In the genomic region with DNA sequence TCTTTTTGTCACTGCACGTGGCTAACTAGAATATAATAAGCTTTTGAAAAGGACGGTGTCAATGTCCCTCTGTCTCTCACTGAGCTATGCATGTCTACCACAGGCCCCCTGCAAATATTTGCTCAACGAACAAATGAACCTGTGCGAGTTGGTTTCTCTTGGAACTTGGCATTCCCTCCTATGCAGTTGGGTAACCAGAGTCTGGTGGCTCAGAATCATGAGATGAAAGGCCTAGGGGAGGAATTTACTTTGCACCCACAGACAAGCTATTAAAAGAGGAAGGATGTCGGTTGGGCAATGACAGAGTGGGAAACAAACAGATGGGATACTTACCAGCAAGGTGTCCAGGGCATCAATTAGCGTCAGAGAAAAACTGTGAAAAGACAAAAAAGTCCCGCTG, we compare ENCODE assay signal across 30 mouse cellular contexts. TPM values are rescaled to one million over a fixed set of nuclear protein-coding genes. Genes with fewer than 3 reads are reported as not detected.
DNase-seq lines count a peak whose midpoint lies in the region; ATAC-seq and TF ChIP-seq lines count a peak whose summit lies in the region.
"Had no signal": no experiment of that assay in that cellular context is flagged by ENCODE, and none has a peak within 500 bp of the region (broad histone marks: within the 10 kb centered on the region; RNA-seq: fewer than 3 reads in every experiment).

No protein-coding gene starts in this region.

- no peaks in the 10 kb centered on the region for H3K27me3 ChIP-seq in liver, adult 2 months (ENCODE audit: control insufficient read depth, insufficient read depth, low read length)
- H3K27me3 ChIP-seq in liver, embryonic 11.5 days (replicated peaks; ENCODE audit: control insufficient read depth, insufficient read depth, low read length), result no peaks in the 10 kb centered on the region
- H3K27me3 ChIP-seq in stomach, embryonic 15.5 days (replicated peaks), result no peaks in the 10 kb centered on the region
- no peaks in the 10 kb centered on the region for H3K27me3 ChIP-seq in stomach, postnatal 0 days (ENCODE audit: control insufficient read depth, insufficient read depth, low read length)
- H3K27me3 ChIP-seq: CH12.LX; forebrain, embryonic 15.5 days; heart, embryonic 13.5 days; Patski had no signal

- TF ChIP-seq CTCF in liver, adult 2 months (IDR thresholded peaks at IDR 0.05; ENCODE audit: low read depth, low read length), result no peak
- TF ChIP-seq CTCF in stomach, postnatal 0 days (IDR thresholded peaks at IDR 0.05; ENCODE audit: low read depth), result no peak

- H3K4me2 ChIP-seq in liver, embryonic 11.5 days, result no peak overlapping the region
- H3K4me2 ChIP-seq in stomach, embryonic 15.5 days, result no peak overlapping the region
- no peak overlapping the region for H3K4me2 ChIP-seq in stomach, postnatal 0 days (replicated peaks; ENCODE audit: low read depth)
- H3K4me2 ChIP-seq: forebrain, embryonic 15.5 days; heart, embryonic 13.5 days had no signal

- H3K4me3 ChIP-seq in liver, adult 2 months (ENCODE audit: insufficient read depth, low read depth, low read length), result no peak overlapping the region
- no peak overlapping the region for H3K4me3 ChIP-seq in liver, embryonic 11.5 days (ENCODE audit: low read depth, low read length)
- no peak overlapping the region for H3K4me3 ChIP-seq in stomach, embryonic 15.5 days (replicated peaks)
- H3K4me3 ChIP-seq in stomach, postnatal 0 days (ENCODE audit: low read depth, low read length), result no peak overlapping the region
- H3K4me3 ChIP-seq: embryonic facial prominence, embryonic 10.5 days; forebrain, embryonic 10.5 days; forebrain, embryonic 15.5 days; heart, embryonic 13.5 days had no signal

- H3K9me3 ChIP-seq in liver, embryonic 11.5 days (ENCODE audit: control insufficient read depth, low read length), result no peaks in the 10 kb centered on the region
- no peaks in the 10 kb centered on the region for H3K9me3 ChIP-seq in stomach, embryonic 15.5 days
- no peaks in the 10 kb centered on the region for H3K9me3 ChIP-seq in stomach, postnatal 0 days (ENCODE audit: control insufficient read depth, low read length)
- H3K9me3 ChIP-seq: embryonic facial prominence, embryonic 10.5 days; forebrain, embryonic 10.5 days; forebrain, embryonic 15.5 days; heart, embryonic 13.5 days had no signal

- no peak for TF ChIP-seq POLR2A in liver, adult 2 months (IDR thresholded peaks at IDR 0.05; ENCODE audit: extremely low read depth, insufficient read depth, low read length)

- peak; percentile 71 for DNase-seq in liver, adult 2 months (ENCODE audit: extremely low read depth, low read depth, low spot score)
- DNase-seq in liver, embryonic 11.5 days (ENCODE audit: low spot score), result no peak
- DNase-seq in stomach, postnatal 0 days (ENCODE audit: low spot score), result no peak
- DNase-seq in gonadal fat pad, adult 2 months (ENCODE audit: low read depth), result peak; percentile 64
- DNase-seq in cerebellum, postnatal 14 days, result no peak
- no peak for DNase-seq in heart, adult 9 months (ENCODE audit: low spot score in 2 of 2)
- DNase-seq: adrenal gland, postnatal 25 days; cerebellum, adult 11 months; cerebellum, adult 8-10 months; cerebellum, postnatal 25 days; gastrocnemius, postnatal 10 days; heart, postnatal 36 days had no signal

- no peak overlapping the region for H3K9ac ChIP-seq in liver, adult 2 months (ENCODE audit: low read depth, low read length)
- no peak overlapping the region for H3K9ac ChIP-seq in liver, embryonic 11.5 days (ENCODE audit: low read depth, low read length)
- no peak overlapping the region for H3K9ac ChIP-seq in stomach, embryonic 15.5 days
- H3K9ac ChIP-seq in stomach, postnatal 0 days (ENCODE audit: low read length), result no peak overlapping the region
- H3K9ac ChIP-seq: forebrain, embryonic 15.5 days; heart, embryonic 13.5 days had no signal

- WGBS in liver, adult 2 months, result 23% methylated on average over 7 of the region's 7 CpGs
- 75% methylated on average over 7 of the region's 7 CpGs for WGBS in liver, embryonic 11.5 days
- 62% methylated on average over 7 of the region's 7 CpGs for WGBS in stomach, embryonic 15.5 days
- WGBS in stomach, postnatal 0 days, result 56% methylated on average over 7 of the region's 7 CpGs

- H3K4me1 ChIP-seq in liver, adult 2 months (ENCODE audit: control insufficient read depth, insufficient read depth, low read length), result peaks cover 11% of the 10 kb centered on the region
- peaks cover 3% of the 10 kb centered on the region; the same call in 1 of the 2 replicates for H3K4me1 ChIP-seq in liver, embryonic 11.5 days (replicated peaks; ENCODE audit: control insufficient read depth, insufficient read depth, low read length)
- H3K4me1 ChIP-seq in stomach, embryonic 15.5 days, result peaks cover 6% of the 10 kb centered on the region
- peaks cover 3% of the 10 kb centered on the region; the same call in 1 of the 2 replicates for H3K4me1 ChIP-seq in stomach, postnatal 0 days (replicated peaks; ENCODE audit: control insufficient read depth, insufficient read depth)

- H3K79me2 ChIP-seq in liver, adult 2 months (ENCODE audit: control insufficient read depth, insufficient read depth, low read length), result no peaks in the 10 kb centered on the region; the same call in 1 of the 2 replicates

- no peak for ATAC-seq in liver, embryonic 11.5 days (replicated peaks; ENCODE audit: low FRiP score)
- ATAC-seq in stomach, embryonic 15.5 days (ENCODE audit: insufficient read depth, low FRiP score, low read depth), result no peak
- no peak for ATAC-seq in stomach, postnatal 0 days (ENCODE audit: low FRiP score, low TSS enrichment)
- peak; percentile 64 for ATAC-seq in megakaryocyte progenitor cell, adult 5-6 weeks (replicated peaks; ENCODE audit: poor library complexity)
- ATAC-seq: activated CD4-positive, CD25-positive, alpha-beta regulatory T cell, adult 4 months; forebrain, embryonic 15.5 days; hindbrain, embryonic 16.5 days; inflammation-experienced regulatory T-cells, adult 6 months; Patski had no signal

- no peak for TF ChIP-seq EP300 in stomach, postnatal 0 days (optimal IDR thresholded peaks at IDR 0.05)

- H3K27ac ChIP-seq in liver, adult 2 months (replicated peaks; ENCODE audit: insufficient read depth, low read depth, low read length), result peak overlapping the region; percentile 44; the same call in 1 of the 2 replicates
- no peak overlapping the region for H3K27ac ChIP-seq in liver, embryonic 11.5 days (ENCODE audit: low read depth, low read length)
- H3K27ac ChIP-seq in stomach, embryonic 15.5 days, result peak overlapping the region; percentile 53; the same call in 1 of the 2 replicates
- no peak overlapping the region for H3K27ac ChIP-seq in stomach, postnatal 0 days (replicated peaks)
- H3K27ac ChIP-seq: embryonic facial prominence, embryonic 10.5 days; forebrain, embryonic 10.5 days; forebrain, embryonic 15.5 days; heart, embryonic 13.5 days had no signal

- H3K36me3 ChIP-seq in liver, adult 2 months (ENCODE audit: control insufficient read depth, insufficient read depth, low read length), result peaks cover 5% of the 10 kb centered on the region; the same call in 1 of the 2 replicates
- 0 out of 2 replicates have a peak, but pooled peaks cover 2% of the 10 kb centered on the region for H3K36me3 ChIP-seq in liver, embryonic 11.5 days (ENCODE audit: control insufficient read depth, insufficient read depth, low read length)
- no peaks in the 10 kb centered on the region for H3K36me3 ChIP-seq in stomach, embryonic 15.5 days
- peaks cover 3% of the 10 kb centered on the region; the same call in 1 of the 2 replicates for H3K36me3 ChIP-seq in stomach, postnatal 0 days (ENCODE audit: control insufficient read depth, insufficient read depth, low read length)

RNA-seq across cellular contexts. Expression of a gene that starts 3.0 kb away (rescaled TPM):
- 45.8 and 53.1 TPM in 2 replicates for total RNA-seq in liver, adult 2 months (2014; rRNA removed)
- 64.1 and 71.6 TPM in 2 replicates for polyA plus RNA-seq in liver, adult 2 months (2012; rRNA removed)
- polyA plus RNA-seq in liver, embryonic 11.5 days (2014; fragmentation: Nextera tagmentation; extraction: Ambion mirVana), result 34.5 and 35.5 TPM in 2 replicates
- polyA plus RNA-seq in stomach, embryonic 15.5 days (2015; fragmentation: Nextera tagmentation; extraction: Ambion mirVana), result 103 and 133 TPM in 2 replicates
- 64.9 and 65.7 TPM in 2 replicates for polyA plus RNA-seq in stomach, postnatal 0 days (2015; fragmentation: Nextera tagmentation; extraction: Ambion mirVana)
- 55.9 and 67.9 TPM in 2 replicates for polyA plus RNA-seq in gonadal fat pad, adult 2 months (2012; rRNA removed)
- 47.1 and 55.0 TPM in 2 replicates for total RNA-seq in megakaryocyte progenitor cell, adult 5-6 weeks (2015)
- 58.2 and 70.9 TPM in 2 replicates for total RNA-seq in megakaryocyte progenitor cell, adult 5-6 weeks (2017)

RNA-seq across cellular contexts. Expression of a gene that starts 9.4 kb away (rescaled TPM):
- not detected in 2 replicates for total RNA-seq in liver, adult 2 months (2014; rRNA removed)
- not detected in 2 replicates for polyA plus RNA-seq in liver, adult 2 months (2012; rRNA removed)
- not detected in 2 replicates for polyA plus RNA-seq in liver, embryonic 11.5 days (2014; fragmentation: Nextera tagmentation; extraction: Ambion mirVana)
- not detected in 2 replicates for polyA plus RNA-seq in stomach, embryonic 15.5 days (2015; fragmentation: Nextera tagmentation; extraction: Ambion mirVana)
- not detected in 2 replicates for polyA plus RNA-seq in stomach, postnatal 0 days (2015; fragmentation: Nextera tagmentation; extraction: Ambion mirVana)
- polyA plus RNA-seq in gonadal fat pad, adult 2 months (2012; rRNA removed), result not detected in 2 replicates
- total RNA-seq in megakaryocyte progenitor cell, adult 5-6 weeks (2015), result not detected in 2 replicates
- total RNA-seq in megakaryocyte progenitor cell, adult 5-6 weeks (2017), result not detected in 2 replicates
- total RNA-seq: adrenal gland, adult 18-20 months; adrenal gland, postnatal 25 days; CH12.LX; gastrocnemius, postnatal 10 days; gastrocnemius, postnatal 4 days; heart, adult 8-10 months; heart, postnatal 36 days had no signal
- polyA plus RNA-seq: activated CD4-positive, CD25-positive, alpha-beta regulatory T cell, adult 4 months; brain, embryonic 14.5 days; embryonic facial prominence, embryonic 10.5 days; embryonic facial prominence, embryonic 14.5 days; forebrain, embryonic 10.5 days; forebrain, embryonic 15.5 days; heart, embryonic 13.5 days; heart, postnatal 0 days; hindbrain, embryonic 11.5 days; hindbrain, embryonic 16.5 days; inflammation-experienced regulatory T-cells, adult 6 months; Patski had no signal

RNA-seq across cellular contexts. Expression of a gene that starts 24.6 kb away (rescaled TPM):
- total RNA-seq in liver, adult 2 months (2014; rRNA removed), result 0.46 and 0.47 TPM in 2 replicates
- polyA plus RNA-seq in liver, adult 2 months (2012; rRNA removed), result 0.65 and 0.73 TPM in 2 replicates
- polyA plus RNA-seq in liver, embryonic 11.5 days (2014; fragmentation: Nextera tagmentation; extraction: Ambion mirVana), result 2.6 TPM in 2 replicates
- polyA plus RNA-seq in stomach, embryonic 15.5 days (2015; fragmentation: Nextera tagmentation; extraction: Ambion mirVana), result 18.3 and 18.9 TPM in 2 replicates
- polyA plus RNA-seq in stomach, postnatal 0 days (2015; fragmentation: Nextera tagmentation; extraction: Ambion mirVana), result 12.2 and 14.3 TPM in 2 replicates
- polyA plus RNA-seq in gonadal fat pad, adult 2 months (2012; rRNA removed), result 11.9 TPM in 2 replicates
- 0.89 TPM in 1 of 2 replicates, not detected in the other for total RNA-seq in megakaryocyte progenitor cell, adult 5-6 weeks (2015)
- 3.1 and 6.1 TPM in 2 replicates for total RNA-seq in megakaryocyte progenitor cell, adult 5-6 weeks (2017)
- polyA plus RNA-seq: activated CD4-positive, CD25-positive, alpha-beta regulatory T cell, adult 4 months had no signal

RNA-seq across cellular contexts. Expression of a gene that starts 34.1 kb away (rescaled TPM):
- 53.4 and 65.6 TPM in 2 replicates for total RNA-seq in liver, adult 2 months (2014; rRNA removed)
- 101 and 114 TPM in 2 replicates for polyA plus RNA-seq in liver, adult 2 months (2012; rRNA removed)
- polyA plus RNA-seq in liver, embryonic 11.5 days (2014; fragmentation: Nextera tagmentation; extraction: Ambion mirVana), result 103 and 109 TPM in 2 replicates
- polyA plus RNA-seq in stomach, embryonic 15.5 days (2015; fragmentation: Nextera tagmentation; extraction: Ambion mirVana), result 115 and 126 TPM in 2 replicates
- 66.5 and 68.4 TPM in 2 replicates for polyA plus RNA-seq in stomach, postnatal 0 days (2015; fragmentation: Nextera tagmentation; extraction: Ambion mirVana)
- 131 and 141 TPM in 2 replicates for polyA plus RNA-seq in gonadal fat pad, adult 2 months (2012; rRNA removed)
- total RNA-seq in megakaryocyte progenitor cell, adult 5-6 weeks (2015), result 59.0 and 62.9 TPM in 2 replicates
- total RNA-seq in megakaryocyte progenitor cell, adult 5-6 weeks (2017), result 73.1 and 89.6 TPM in 2 replicates

RNA-seq across cellular contexts. Expression of a gene that starts 48.8 kb away (rescaled TPM):
- total RNA-seq in liver, adult 2 months (2014; rRNA removed), result not detected in 2 replicates
- 0.02 and 0.05 TPM in 2 replicates for polyA plus RNA-seq in liver, adult 2 months (2012; rRNA removed)
- 0.04 TPM in 1 of 2 replicates, not detected in the other for polyA plus RNA-seq in liver, embryonic 11.5 days (2014; fragmentation: Nextera tagmentation; extraction: Ambion mirVana)
- 0.22 and 0.32 TPM in 2 replicates for polyA plus RNA-seq in stomach, embryonic 15.5 days (2015; fragmentation: Nextera tagmentation; extraction: Ambion mirVana)
- 0.21 and 0.23 TPM in 2 replicates for polyA plus RNA-seq in stomach, postnatal 0 days (2015; fragmentation: Nextera tagmentation; extraction: Ambion mirVana)
- polyA plus RNA-seq in gonadal fat pad, adult 2 months (2012; rRNA removed), result 0.09 and 0.13 TPM in 2 replicates
- total RNA-seq in megakaryocyte progenitor cell, adult 5-6 weeks (2015), result not detected in 2 replicates
- total RNA-seq in megakaryocyte progenitor cell, adult 5-6 weeks (2017), result under 0.01 TPM in 1 of 2 replicates, not detected in the other
- total RNA-seq: heart, adult 8-10 months; heart, postnatal 36 days had no signal
- polyA plus RNA-seq: inflammation-experienced regulatory T-cells, adult 6 months had no signal

Comparison
In these comparisons a context has a peak if more than half of its experiments do, and no peak if none do; other contexts are left out.
1. DNase-seq: peak in liver, adult 2 months (single experiment) and gonadal fat pad, adult 2 months (single experiment); none in liver, embryonic 11.5 days (single experiment), stomach, postnatal 0 days (single experiment), cerebellum, postnatal 14 days (0 of 2) and heart, adult 9 months (0 of 2).
2. H3K27ac ChIP-seq: peak in liver, adult 2 months (single experiment) and stomach, embryonic 15.5 days (single experiment); none in liver, embryonic 11.5 days (single experiment) and stomach, postnatal 0 days (single experiment).